Mouse (Mus musculus) embryonic fibroblast, embryonic 13.5 days (primary cell): ENCODE data around the gene Cbfb.

Experiments
- CTCF ChIP-seq: IDR thresholded peaks from 2 replicates; pipeline ENCODE4 v1.5.1; 2011; ENCODE audit warnings: mild to moderate bottlenecking, control low read depth, low read length, moderate library complexity, borderline replicate concordance; ENCODE audit not compliant: insufficient read depth
- POLR2A ChIP-seq: IDR thresholded peaks from 2 replicates; pipeline ENCODE4 v1.6.1; 2011; ENCODE audit warnings: low read depth, mild to moderate bottlenecking, control low read depth, low read length, moderate library complexity

GRCm38 (mm10) chr8:105261326-105261980 lies 91.0 kb downstream of the Cbfb start:
- TF ChIP-seq CTCF, result no peak
- TF ChIP-seq POLR2A, result no peak
